Mouse (Mus musculus) limb, embryonic 13.5 days (tissue): ENCODE measurements around the gene Pappa. TPM values are rescaled to one million over a fixed set of nuclear protein-coding genes. Genes with fewer than 3 reads are reported as not detected.

Experiments used
- ATAC-seq: fragments of 200-750 bp; cut with Nextera tagmentation; 2 replicates; pipeline ENCODE4 v1.8.0; 2017; ENCODE audit warnings: low read depth, moderate number of reproducible peaks, moderate TSS enrichment; ENCODE audit not compliant: low FRiP score
- H3K27ac ChIP-seq: fragments of 300-500 bp; sonication (generic); 2 replicates; pipeline ENCODE4 v1.5.1; 2015; ENCODE audit warnings: inconsistent platforms, mild to moderate bottlenecking, moderate library complexity
- H3K27me3 ChIP-seq: fragments of 300-500 bp; sonication (generic); 2 replicates; pipeline ENCODE4 v1.6.1; 2015; ENCODE audit warnings: mild to moderate bottlenecking, inconsistent platforms
- H3K36me3 ChIP-seq: fragments of 300-500 bp; sonication (generic); 2 replicates; pipeline ENCODE4 v1.6.1; 2015; ENCODE audit warnings: inconsistent platforms, mild to moderate bottlenecking, moderate library complexity
- H3K4me1 ChIP-seq: fragments of 300-500 bp; sonication (generic); 2 replicates; pipeline ENCODE4 v1.6.1; 2015; ENCODE audit warnings: inconsistent platforms
- H3K4me2 ChIP-seq: fragments of 300-500 bp; sonication (generic); replicated peaks from 2 replicates; pipeline ENCODE4 v1.6.1; 2015; ENCODE audit warnings: inconsistent platforms, mild to moderate bottlenecking, moderate library complexity
- H3K4me3 ChIP-seq: fragments of 300-500 bp; sonication (generic); 2 replicates; pipeline ENCODE4 v1.5.1; 2015; ENCODE audit warnings: moderate library complexity, mild to moderate bottlenecking, inconsistent platforms
- H3K9ac ChIP-seq: fragments of 300-500 bp; sonication (generic); 2 replicates; pipeline ENCODE4 v1.6.1; 2015; ENCODE audit warnings: mild to moderate bottlenecking, inconsistent platforms
- H3K9me3 ChIP-seq: fragments of 300-500 bp; sonication (generic); 2 replicates; pipeline ENCODE4 v1.6.1; 2016; ENCODE audit warnings: inconsistent platforms
- WGBS: fragments of 180-500 bp; shearing (Covaris S2); methylation state at CpG from one replicate; pipeline ENCODE4 v1.1.7; 2015; 5-methylcytosine and 5-hydroxymethylcytosine counted together
- polyA plus RNA-seq: library from polyadenylated mRNA; unstranded; fragments of >200 nt; fragmentation: Nextera tagmentation; extraction: Ambion mirVana; gene quantifications from 2 replicates; pipeline ENCODE4 v1.2.1, GENCODE M21; 2015

Pappa gene
- polyA plus RNA-seq, 1 experiment from 2014 or later: 2.4 TPM

GRCm38 (mm10) chr4:65279979-65280677 is 156.2 kb downstream of the Pappa start:
- Histone ChIP-seq H3K27me3 (no peaks in the 10 kb centered on the region), H3K4me3 (no peak overlapping the region), H3K9me3 (no peaks in the 10 kb centered on the region), H3K4me2 (no peak overlapping the region), H3K27ac (no peak overlapping the region), H3K36me3 (no peaks in the 10 kb centered on the region), H3K4me1 (peaks cover 21% of the 10 kb centered on the region), H3K9ac (no peak overlapping the region)
- ATAC-seq: no peak
- WGBS: 9% methylated on average over 7 of the region's 7 CpGs

DNA sequence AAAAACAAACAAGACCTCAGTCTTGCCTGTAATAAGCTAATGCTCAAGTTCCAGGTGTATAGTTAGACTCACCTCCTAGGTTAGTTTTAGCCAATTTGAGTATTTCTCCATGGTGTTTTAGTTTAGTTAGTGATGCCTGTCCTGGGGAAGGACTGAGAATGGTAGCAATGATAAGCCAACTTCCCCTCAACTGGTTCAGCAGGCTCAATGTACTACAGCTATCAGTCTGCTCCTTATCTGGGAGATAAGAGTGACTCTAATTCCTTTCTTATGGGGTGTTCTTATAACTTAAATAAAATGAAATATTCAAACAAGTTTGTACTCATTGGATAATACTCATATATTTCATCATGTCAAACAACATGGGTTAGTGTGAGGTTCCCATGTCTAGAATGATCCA is 156.9 kb downstream of the Pappa start:
- Histone ChIP-seq H3K27me3 (no peaks in the 10 kb centered on the region), H3K36me3 (no peaks in the 10 kb centered on the region), H3K9me3 (no peaks in the 10 kb centered on the region), H3K4me3 (no peak overlapping the region), H3K9ac (no peak overlapping the region), H3K4me1 (peaks cover 21% of the 10 kb centered on the region), H3K4me2 (no peak overlapping the region), H3K27ac (no peak overlapping the region)
- no peak for ATAC-seq

DNA sequence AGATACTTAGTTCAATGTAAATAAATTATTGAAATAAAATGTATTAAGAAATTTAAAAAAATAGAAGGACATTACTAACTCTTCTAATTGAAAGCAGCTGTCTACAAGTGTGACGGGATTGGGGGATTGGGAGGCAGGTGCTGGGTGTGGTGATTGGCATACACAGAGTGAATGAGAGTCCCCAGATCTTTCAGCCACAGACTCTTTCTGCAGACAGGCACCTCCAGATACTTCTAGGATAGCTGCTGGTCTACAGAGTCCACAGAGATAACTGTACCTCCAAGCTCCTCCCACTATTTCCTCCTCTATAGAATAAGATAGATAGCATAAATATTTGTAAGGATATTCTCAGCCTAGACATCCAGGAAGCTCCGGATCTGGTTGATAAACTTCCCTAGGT is 159.6 kb downstream of the Pappa start:
- no peaks in the 10 kb centered on the region for H3K27me3 ChIP-seq
- peaks cover 14% of the 10 kb centered on the region for H3K4me1 ChIP-seq
- no peaks in the 10 kb centered on the region for H3K36me3 ChIP-seq
- no peak overlapping the region for H3K4me2 ChIP-seq
- H3K9me3 ChIP-seq: no peaks in the 10 kb centered on the region
- ATAC-seq: no peak
- WGBS: 79% methylated on average over 2 of the region's 2 CpGs
- no peak overlapping the region for H3K9ac ChIP-seq
- H3K4me3 ChIP-seq: no peak overlapping the region
- no peak overlapping the region for H3K27ac ChIP-seq

- no peak for ATAC-seq
- Histone ChIP-seq H3K36me3 (no peaks in the 10 kb centered on the region), H3K9me3 (no peaks in the 10 kb centered on the region), H3K4me2 (no peak overlapping the region), H3K27me3 (no peaks in the 10 kb centered on the region), H3K27ac (no peak overlapping the region), H3K9ac (no peak overlapping the region), H3K4me1 (no peaks in the 10 kb centered on the region), H3K4me3 (no peak overlapping the region)
- 58% methylated on average over 1 of the region's 1 CpGs for WGBS
These were observed 161.2 kb downstream of the Pappa start for GRCm38 (mm10) chr4:65285165-65285564.

DNA sequence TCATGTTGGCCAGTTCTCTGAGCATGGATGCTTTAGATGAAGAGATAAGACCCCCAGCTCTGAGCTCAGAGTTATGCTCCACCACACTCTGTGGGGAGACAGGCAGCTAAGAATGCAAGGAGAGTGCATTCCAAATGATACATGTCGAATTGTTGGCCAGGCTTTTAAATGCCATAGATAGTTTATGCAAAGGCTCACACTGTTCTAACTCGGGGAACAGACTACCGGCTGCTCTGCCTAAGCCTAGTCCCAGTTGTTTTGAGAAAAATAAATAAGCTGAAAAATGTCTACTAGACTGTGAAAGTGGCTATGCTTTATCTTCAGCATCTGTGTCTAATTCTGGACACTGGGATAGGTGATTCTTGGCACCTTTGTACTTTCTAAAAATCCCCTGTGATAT is 165.3 kb downstream of the Pappa start:
- H3K4me2 ChIP-seq: no peak overlapping the region
- 64% methylated on average over 3 of the region's 3 CpGs for WGBS
- H3K36me3 ChIP-seq: no peaks in the 10 kb centered on the region
- H3K27ac ChIP-seq: no peak overlapping the region
- H3K4me3 ChIP-seq: no peak overlapping the region
- H3K27me3 ChIP-seq: no peaks in the 10 kb centered on the region
- H3K4me1 ChIP-seq: no peaks in the 10 kb centered on the region
- no peak overlapping the region for H3K9ac ChIP-seq
- no peaks in the 10 kb centered on the region for H3K9me3 ChIP-seq
- no peak for ATAC-seq

DNA sequence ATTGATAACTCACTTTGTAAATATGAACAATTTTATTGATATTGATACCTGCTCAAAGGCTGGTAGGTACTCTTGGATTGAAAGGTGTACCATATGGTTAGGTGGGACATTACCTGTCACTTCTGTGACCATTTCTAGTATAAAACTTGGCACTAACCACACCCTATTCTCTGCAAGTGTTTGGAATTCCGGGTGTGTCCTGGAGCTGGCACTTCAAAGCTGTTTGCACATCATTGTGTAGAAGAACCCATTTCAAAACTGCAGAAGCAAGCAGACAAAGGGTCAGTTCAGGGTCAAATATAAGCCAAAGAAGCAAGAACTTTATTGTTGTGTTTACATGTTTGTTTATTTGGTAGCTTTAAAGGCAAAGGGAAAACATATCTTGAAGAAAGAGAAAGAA is 171.8 kb downstream of the Pappa start:
- Histone ChIP-seq H3K4me1 (peaks cover 9% of the 10 kb centered on the region; the same call in 1 of the 2 replicates), H3K4me3 (no peak overlapping the region), H3K9ac (no peak overlapping the region), H3K27ac (no peak overlapping the region), H3K36me3 (no peaks in the 10 kb centered on the region), H3K9me3 (no peaks in the 10 kb centered on the region), H3K27me3 (0 out of 2 replicates have a peak, but pooled peaks cover 3% of the 10 kb centered on the region), H3K4me2 (no peak overlapping the region)
- 78% methylated on average over 1 of the region's 1 CpGs for WGBS
- no peak for ATAC-seq

- Histone ChIP-seq H3K9me3 (no peaks in the 10 kb centered on the region), H3K36me3 (no peaks in the 10 kb centered on the region), H3K27me3 (0 out of 2 replicates have a peak, but pooled peaks cover 3% of the 10 kb centered on the region), H3K4me2 (no peak overlapping the region), H3K4me3 (no peak overlapping the region), H3K4me1 (peaks cover 9% of the 10 kb centered on the region; the same call in 1 of the 2 replicates), H3K27ac (no peak overlapping the region), H3K9ac (no peak overlapping the region)
- ATAC-seq: no peak
- 61% methylated on average over 7 of the region's 7 CpGs for WGBS
These were observed 172.5 kb downstream of the Pappa start for GRCm38 (mm10) chr4:65296356-65296967.

DNA sequence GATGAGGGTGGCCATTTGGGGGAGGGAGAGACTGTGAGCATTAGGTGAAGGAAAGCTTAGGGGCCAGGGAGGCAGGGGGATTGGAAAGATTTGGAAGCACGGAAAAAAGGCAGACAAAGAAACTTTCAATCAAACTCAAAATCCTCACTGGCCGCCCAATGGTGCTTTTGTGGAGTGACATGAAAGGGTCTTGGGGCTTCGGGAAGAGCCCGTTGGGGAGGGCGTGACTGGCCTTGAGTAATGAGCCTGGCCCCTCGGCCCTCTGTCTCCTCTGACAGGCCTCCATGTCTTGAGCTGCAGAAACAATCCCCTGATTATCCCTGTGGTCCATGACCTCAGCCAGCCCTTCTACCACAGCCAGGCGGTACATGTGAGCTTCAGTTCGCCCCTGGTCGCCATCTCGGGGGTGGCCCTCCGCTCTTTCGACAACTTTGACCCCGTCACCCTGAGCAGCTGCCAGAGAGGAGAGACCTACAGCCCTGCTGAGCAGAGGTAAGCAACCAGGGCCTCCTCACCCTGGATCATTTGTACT is 173.1 kb downstream of the Pappa start:
- WGBS: 36% methylated on average over 13 of the region's 13 CpGs
- no peaks in the 10 kb centered on the region for H3K9me3 ChIP-seq
- ATAC-seq: no peak

GRCm38 (mm10) chr4:65298212-65299181 is 174.5 kb downstream of the Pappa start:
- Histone ChIP-seq H3K36me3 (no peaks in the 10 kb centered on the region), H3K4me3 (no peak overlapping the region), H3K4me2 (no peak overlapping the region), H3K27me3 (0 out of 2 replicates have a peak, but pooled peaks cover 3% of the 10 kb centered on the region), H3K27ac (no peak overlapping the region), H3K9me3 (no peaks in the 10 kb centered on the region), H3K9ac (no peak overlapping the region), H3K4me1 (peaks cover 9% of the 10 kb centered on the region; the same call in 1 of the 2 replicates)
- 76% methylated on average over 9 of the region's 9 CpGs for WGBS
- ATAC-seq: no peak

More for the DNA sequence above, 173.1 kb downstream of the Pappa start:
- Histone ChIP-seq H3K4me3 (no peak overlapping the region), H3K9ac (no peak overlapping the region), H3K36me3 (no peaks in the 10 kb centered on the region), H3K4me1 (peaks cover 9% of the 10 kb centered on the region; the same call in 1 of the 2 replicates), H3K27me3 (0 out of 2 replicates have a peak, but pooled peaks cover 3% of the 10 kb centered on the region), H3K27ac (no peak overlapping the region), H3K4me2 (no peak overlapping the region)

DNA sequence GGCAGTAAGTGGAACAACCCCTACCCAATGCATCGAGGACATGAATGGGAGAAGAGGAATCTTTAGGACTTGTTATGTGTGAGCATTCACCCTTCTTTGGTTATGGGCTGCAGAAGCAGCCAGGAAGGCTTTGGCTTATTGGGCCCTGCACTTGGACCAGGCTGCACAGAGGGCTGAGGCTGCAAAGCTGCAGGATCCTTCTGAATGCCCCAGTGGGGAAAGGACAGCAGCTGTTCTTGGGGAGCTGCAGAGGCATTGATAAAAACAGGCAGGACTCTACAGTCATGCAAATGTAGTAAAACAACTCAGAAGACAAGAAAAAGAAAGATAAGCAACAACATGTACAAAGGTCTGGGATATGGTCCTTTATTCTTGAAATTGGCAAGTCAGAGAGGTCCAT is 175.4 kb downstream of the Pappa start:
- Histone ChIP-seq H3K4me1 (peaks cover 9% of the 10 kb centered on the region; the same call in 1 of the 2 replicates), H3K9me3 (no peaks in the 10 kb centered on the region), H3K27me3 (0 out of 2 replicates have a peak, but pooled peaks cover 3% of the 10 kb centered on the region), H3K36me3 (no peaks in the 10 kb centered on the region), H3K4me3 (no peak overlapping the region), H3K4me2 (no peak overlapping the region), H3K27ac (no peak overlapping the region), H3K9ac (no peak overlapping the region)
- ATAC-seq: no peak
- WGBS: 70% methylated on average over 1 of the region's 1 CpGs

DNA sequence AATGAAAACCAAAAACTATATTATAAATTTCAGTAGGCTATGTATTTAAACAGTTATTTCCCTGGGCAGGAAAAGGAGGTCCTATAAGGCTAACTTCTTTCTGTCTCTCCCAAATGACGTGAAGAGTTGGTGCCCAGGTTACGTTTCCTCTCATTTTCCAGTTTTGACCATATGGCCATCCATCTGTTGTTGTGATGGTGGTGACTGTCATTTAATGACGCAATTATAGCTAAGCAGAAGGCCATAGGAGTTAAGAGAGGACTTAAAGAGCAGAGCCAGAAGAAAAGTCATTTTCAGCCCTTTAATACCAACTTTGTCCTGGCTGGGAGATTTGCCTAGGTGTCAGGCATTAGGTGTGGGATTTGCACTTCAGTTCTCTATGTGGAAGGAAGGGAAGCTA is 176.5 kb downstream of the Pappa start:
- 70% methylated on average over 3 of the region's 3 CpGs for WGBS
- H3K4me1 ChIP-seq: peaks cover 9% of the 10 kb centered on the region; the same call in 1 of the 2 replicates
- H3K9me3 ChIP-seq: no peaks in the 10 kb centered on the region
- no peak overlapping the region for H3K27ac ChIP-seq
- no peaks in the 10 kb centered on the region; the same call in 1 of the 2 replicates for H3K36me3 ChIP-seq
- no peak overlapping the region for H3K4me2 ChIP-seq
- H3K4me3 ChIP-seq: no peak overlapping the region
- ATAC-seq: no peak
- no peak overlapping the region for H3K9ac ChIP-seq
- H3K27me3 ChIP-seq: 0 out of 2 replicates have a peak, but pooled peaks cover 3% of the 10 kb centered on the region
